Mouse (Mus musculus): Measurements from ENCODE around the gene Slc9a9. TPM values are rescaled to one million over a fixed set of nuclear protein-coding genes. Genes with fewer than 3 reads are reported as not detected.

Slc9a9 gene
- total RNA-seq, 2 experiments from 2014 or later, result 8.4 to 8.5 TPM

GRCm38 (mm10) chr9:94927101-94927500, 257.4 kb downstream of the Slc9a9 start:
- no peak for DNase-seq (ENCODE audit: low spot score in 2 of 2)

- no peak for DNase-seq (ENCODE audit: low spot score in 2 of 2)
These were observed 275.9 kb downstream of the Slc9a9 start for GRCm38 (mm10) chr9:94945569-94946135.

- no peak for DNase-seq (ENCODE audit: low spot score in 2 of 2)
These were observed 277.5 kb downstream of the Slc9a9 start for GRCm38 (mm10) chr9:94947246-94947645.

GRCm38 (mm10) chr9:94950676-94951075, 281.0 kb downstream of the Slc9a9 start:
- no peak for DNase-seq (ENCODE audit: low spot score in 2 of 2)

GRCm38 (mm10) chr9:94955645-94956044, 285.9 kb downstream of the Slc9a9 start:
- no peak for DNase-seq (ENCODE audit: low spot score in 2 of 2)

- DNase-seq (ENCODE audit: low spot score in 2 of 2), result no peak
These were observed 288.7 kb downstream of the Slc9a9 start for GRCm38 (mm10) chr9:94958382-94958781.

- no peak for DNase-seq (ENCODE audit: low spot score in 2 of 2)
These were observed 298.9 kb downstream of the Slc9a9 start for GRCm38 (mm10) chr9:94968596-94969120.

GRCm38 (mm10) chr9:94969131-94969530, 299.4 kb downstream of the Slc9a9 start:
- no peak for DNase-seq (ENCODE audit: low spot score in 2 of 2)

- no peak for DNase-seq (ENCODE audit: low spot score in 2 of 2)
These were observed 302.3 kb downstream of the Slc9a9 start for GRCm38 (mm10) chr9:94972021-94972420.

- DNase-seq (ENCODE audit: low spot score in 2 of 2), result no peak
These were observed 303.0 kb downstream of the Slc9a9 start for GRCm38 (mm10) chr9:94972693-94973092.

GRCm38 (mm10) chr9:94976191-94976590, 306.5 kb downstream of the Slc9a9 start:
- DNase-seq (ENCODE audit: low spot score in 2 of 2), result no peak

GRCm38 (mm10) chr9:94993575-94993974, 323.9 kb downstream of the Slc9a9 start:
- DNase-seq (ENCODE audit: low spot score in 2 of 2), result no peak

GRCm38 (mm10) chr9:95020136-95020706, 350.5 kb downstream of the Slc9a9 start:
- DNase-seq (ENCODE audit: low spot score in 2 of 2), result no peak

- DNase-seq (ENCODE audit: low spot score in 2 of 2), result no peak
These were observed 364.6 kb downstream of the Slc9a9 start for GRCm38 (mm10) chr9:95034140-95034970.

GRCm38 (mm10) chr9:95036209-95036608, 366.5 kb downstream of the Slc9a9 start:
- DNase-seq (ENCODE audit: low spot score in 2 of 2), result no peak

- DNase-seq (ENCODE audit: low spot score in 2 of 2), result no peak
These were observed 372.7 kb downstream of the Slc9a9 start for GRCm38 (mm10) chr9:95042420-95042819.

GRCm38 (mm10) chr9:95052160-95052559, 382.5 kb downstream of the Slc9a9 start:
- DNase-seq (ENCODE audit: low spot score in 2 of 2), result no peak

- DNase-seq (ENCODE audit: low spot score in 2 of 2), result no peak
These were observed 383.5 kb downstream of the Slc9a9 start for GRCm38 (mm10) chr9:95053183-95053582.

GRCm38 (mm10) chr9:95055843-95056242, 386.1 kb downstream of the Slc9a9 start:
- DNase-seq (ENCODE audit: low spot score in 2 of 2), result no peak

- no peak for DNase-seq (ENCODE audit: low spot score in 2 of 2)
These were observed 391.0 kb downstream of the Slc9a9 start for GRCm38 (mm10) chr9:95060702-95061101.

- no peak for DNase-seq (ENCODE audit: low spot score in 2 of 2)
These were observed 397.3 kb downstream of the Slc9a9 start for GRCm38 (mm10) chr9:95067037-95067436.

- no peak for DNase-seq (ENCODE audit: low spot score in 2 of 2)
These were observed 398.8 kb downstream of the Slc9a9 start for GRCm38 (mm10) chr9:95068466-95068865.

Data from gastrocnemius, postnatal 4 days (tissue).